Mouse (Mus musculus) stomach, postnatal 0 days (tissue): Measurements from ENCODE around the gene Cgnl1. TPM values are rescaled to one million over a fixed set of nuclear protein-coding genes. Genes with fewer than 3 reads are reported as not detected.

Experiments used
- ATAC-seq: fragments of 200-750 bp; cut with Nextera tagmentation; 2 replicates; pipeline ENCODE4 v1.8.0; 2017; ENCODE audit not compliant: low FRiP score, low TSS enrichment
- DNase-seq: peaks from one replicate; pipeline ENCODE4 v3.0.0-alpha.2; 2016; ENCODE audit warnings: low spot score
- H3K27ac ChIP-seq: fragments of 300-500 bp; sonication (generic); replicated peaks from 2 replicates; pipeline ENCODE4 v1.5.1; 2014; ENCODE audit warnings: mild to moderate bottlenecking, control low read depth
- H3K27me3 ChIP-seq: fragments of 300-500 bp; sonication (generic); 2 replicates; pipeline ENCODE4 v1.6.1; 2014; ENCODE audit warnings: low read length; ENCODE audit not compliant: control insufficient read depth, insufficient read depth
- H3K36me3 ChIP-seq: fragments of 300-500 bp; sonication (generic); 2 replicates; pipeline ENCODE4 v1.6.1; 2014; ENCODE audit warnings: low read length, mixed read lengths; ENCODE audit not compliant: control insufficient read depth, insufficient read depth
- H3K4me1 ChIP-seq: fragments of 300-500 bp; sonication (generic); replicated peaks from 2 replicates; pipeline ENCODE4 v1.6.1; 2014; ENCODE audit warnings: antibody characterized with exemption; ENCODE audit not compliant: control insufficient read depth, insufficient read depth
- H3K4me2 ChIP-seq: fragments of 300-500 bp; sonication (generic); replicated peaks from 2 replicates; pipeline ENCODE4 v1.6.1; 2014; ENCODE audit warnings: low read depth, mild to moderate bottlenecking, control low read depth, moderate library complexity
- H3K4me3 ChIP-seq: fragments of 300-500 bp; sonication (generic); 2 replicates; pipeline ENCODE4 v1.5.1; 2014; ENCODE audit warnings: low read depth, low read length, control low read depth
- H3K9ac ChIP-seq: fragments of 300-500 bp; sonication (generic); 2 replicates; pipeline ENCODE4 v1.6.1; 2014; ENCODE audit warnings: mild to moderate bottlenecking, low read length, control low read depth, mixed read lengths
- H3K9me3 ChIP-seq: fragments of 300-500 bp; sonication (generic); 2 replicates; pipeline ENCODE4 v1.6.1; 2016; ENCODE audit warnings: low read length; ENCODE audit not compliant: control insufficient read depth
- CTCF ChIP-seq: IDR thresholded peaks from 2 replicates; pipeline ENCODE4 v1.5.1; 2016; ENCODE audit warnings: antibody characterized with exemption, low read depth, mild to moderate bottlenecking, moderate library complexity
- EP300 ChIP-seq: optimal IDR thresholded peaks from 2 replicates; pipeline ENCODE3; 2016; ENCODE audit warnings: antibody characterized with exemption
- WGBS: fragments of 180-500 bp; shearing (Covaris S2); extraction: QIAGEN DNeasy Blood & Tissue Kit; methylation state at CpG from one replicate; pipeline ENCODE4 v1.1.7; 2014; 5-methylcytosine and 5-hydroxymethylcytosine counted together
- polyA plus RNA-seq: library from polyadenylated mRNA; unstranded; fragments of >200 nt; fragmentation: Nextera tagmentation; extraction: Ambion mirVana; gene quantifications from 2 replicates; pipeline ENCODE4 v1.2.1, GENCODE M21; 2015

Gene Cgnl1
- polyA plus RNA-seq, 1 experiment from 2014 or later, result 6.3 TPM

- no peak overlapping the region for H3K27ac ChIP-seq
- 55% methylated on average over 5 of the region's 5 CpGs for WGBS
- DNase-seq (no peak), ATAC-seq (no peak)
- no peaks in the 10 kb centered on the region for H3K9me3 ChIP-seq
- no peak overlapping the region for H3K4me2 ChIP-seq
- H3K36me3 ChIP-seq, result no peaks in the 10 kb centered on the region; the same call in 1 of the 2 replicates
- no peak overlapping the region for H3K9ac ChIP-seq
- TF ChIP-seq CTCF (no peak), EP300 (no peak)
- H3K4me1 ChIP-seq, result 0 out of 2 replicates have a peak, but pooled peaks cover 2% of the 10 kb centered on the region
- no peaks in the 10 kb centered on the region for H3K27me3 ChIP-seq
- no peak overlapping the region for H3K4me3 ChIP-seq
These were observed 42.5 kb downstream of the Cgnl1 start for GRCm38 (mm10) chr9:71728822-71729311.

- H3K36me3 ChIP-seq, result no peaks in the 10 kb centered on the region; the same call in 1 of the 2 replicates
- ATAC-seq (no peak), DNase-seq (no peak)
- TF ChIP-seq EP300 (no peak), CTCF (no peak)
- H3K9me3 ChIP-seq, result no peaks in the 10 kb centered on the region
- H3K9ac ChIP-seq, result no peak overlapping the region
- no peaks in the 10 kb centered on the region for H3K27me3 ChIP-seq
- H3K4me1 ChIP-seq, result 0 out of 2 replicates have a peak, but pooled peaks cover 2% of the 10 kb centered on the region
- no peak overlapping the region for H3K27ac ChIP-seq
- WGBS, result 75% methylated on average over 4 of the region's 4 CpGs
- no peak overlapping the region for H3K4me3 ChIP-seq
- no peak overlapping the region for H3K4me2 ChIP-seq
These were observed 44.2 kb downstream of the Cgnl1 start for GRCm38 (mm10) chr9:71727233-71727632.

GRCm38 (mm10) chr9:71726121-71726520 is 45.3 kb downstream of the Cgnl1 start:
- WGBS, result 61% methylated on average over 3 of the region's 3 CpGs
- H3K4me3 ChIP-seq, result no peak overlapping the region
- TF ChIP-seq EP300 (no peak), CTCF (no peak)
- no peak for ATAC-seq
- no peak overlapping the region for H3K4me2 ChIP-seq
- no peak for DNase-seq
- no peaks in the 10 kb centered on the region; the same call in 1 of the 2 replicates for H3K36me3 ChIP-seq
- H3K9ac ChIP-seq, result no peak overlapping the region
- no peaks in the 10 kb centered on the region for H3K9me3 ChIP-seq
- no peak overlapping the region for H3K27ac ChIP-seq
- 0 out of 2 replicates have a peak, but pooled peaks cover 2% of the 10 kb centered on the region for H3K4me1 ChIP-seq
- H3K27me3 ChIP-seq, result no peaks in the 10 kb centered on the region

- WGBS, result 51% methylated on average over 3 of the region's 3 CpGs
- no peaks in the 10 kb centered on the region for H3K4me1 ChIP-seq
- no peak overlapping the region for H3K27ac ChIP-seq
- H3K27me3 ChIP-seq, result no peaks in the 10 kb centered on the region
- no peak for ATAC-seq
- H3K9me3 ChIP-seq, result no peaks in the 10 kb centered on the region
- H3K4me3 ChIP-seq, result no peak overlapping the region
- DNase-seq, result no peak
- H3K4me2 ChIP-seq, result no peak overlapping the region
- TF ChIP-seq CTCF, result no peak
- TF ChIP-seq EP300, result no peak
- H3K36me3 ChIP-seq, result no peaks in the 10 kb centered on the region; the same call in 1 of the 2 replicates
- no peak overlapping the region for H3K9ac ChIP-seq
These were observed 49.0 kb downstream of the Cgnl1 start for GRCm38 (mm10) chr9:71722366-71722765.

GRCm38 (mm10) chr9:71716995-71717394 is 54.4 kb downstream of the Cgnl1 start:
- H3K27me3 ChIP-seq, result no peaks in the 10 kb centered on the region
- H3K4me1 ChIP-seq, result no peaks in the 10 kb centered on the region
- H3K9me3 ChIP-seq, result no peaks in the 10 kb centered on the region
- no peak overlapping the region for H3K4me2 ChIP-seq
- TF ChIP-seq EP300 (no peak), CTCF (no peak)
- 31% methylated on average over 5 of the region's 5 CpGs for WGBS
- no peak overlapping the region for H3K27ac ChIP-seq
- ATAC-seq (no peak), DNase-seq (no peak)
- H3K9ac ChIP-seq, result no peak overlapping the region
- H3K36me3 ChIP-seq, result no peaks in the 10 kb centered on the region
- H3K4me3 ChIP-seq, result no peak overlapping the region

GRCm38 (mm10) chr9:71710776-71711175 is 60.6 kb downstream of the Cgnl1 start:
- ATAC-seq, result 0 out of 2 replicates have a peak, but pooled peaks have one; percentile 26

More at GRCm38 (mm10) chr9:71710776-71711175, 60.6 kb downstream of the Cgnl1 start:
- no peak for TF ChIP-seq EP300
- TF ChIP-seq CTCF, result no peak
- Histone ChIP-seq H3K4me2 (no peak overlapping the region), H3K4me1 (no peaks in the 10 kb centered on the region), H3K27me3 (no peaks in the 10 kb centered on the region), H3K27ac (no peak overlapping the region), H3K4me3 (no peak overlapping the region), H3K9ac (no peak overlapping the region), H3K36me3 (no peaks in the 10 kb centered on the region), H3K9me3 (no peaks in the 10 kb centered on the region)
- no peak for DNase-seq
- WGBS, result 66% methylated on average over 10 of the region's 10 CpGs
